9 mouse cellular contexts compared by ENCODE assay signal in the genomic region with DNA sequence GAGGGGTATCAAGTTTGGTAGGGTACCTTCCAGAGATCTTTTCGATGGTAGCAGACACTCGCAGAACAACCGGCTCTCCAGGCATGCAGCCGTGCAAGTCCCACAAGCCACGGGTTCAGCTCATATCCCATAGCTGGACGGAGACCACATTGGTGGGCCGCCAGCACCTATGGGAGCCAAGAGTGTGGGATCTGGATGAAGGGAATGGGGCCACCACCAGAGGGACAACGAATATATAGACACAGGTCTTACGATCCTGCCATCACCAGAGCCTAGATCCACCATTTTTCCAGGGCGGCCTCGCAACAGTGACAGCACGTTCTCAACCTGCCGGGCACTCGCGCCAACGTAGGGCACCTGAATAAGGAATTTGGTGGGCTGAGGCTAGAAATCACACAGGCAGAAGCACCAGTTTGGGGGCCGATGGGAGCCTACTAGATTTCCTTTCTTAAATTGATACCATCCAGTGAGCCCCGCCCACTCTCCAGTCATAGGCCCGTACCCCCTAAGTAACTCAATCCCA. TPM values are rescaled to one million over a fixed set of nuclear protein-coding genes. Genes with fewer than 3 reads are reported as not detected.
DNase-seq lines count a peak whose midpoint lies in the region; ATAC-seq and TF ChIP-seq lines count a peak whose summit lies in the region.
"Had no signal": no experiment of that assay in that cellular context is flagged by ENCODE, and none has a peak within 500 bp of the region (broad histone marks: within the 10 kb centered on the region; RNA-seq: fewer than 3 reads in every experiment).

No protein-coding gene starts in this region.

- TF ChIP-seq CTCF in layer of hippocampus, adult 2 months (conservative IDR thresholded peaks at IDR 0.05): peak; percentile 33
- TF ChIP-seq CTCF in cortical plate, adult 2 months (IDR thresholded peaks at IDR 0.05; ENCODE audit: extremely low read depth, insufficient read depth, low read length): no peak

- peak overlapping the region; percentile 82 for H3K9ac ChIP-seq in hindbrain, embryonic 16.5 days (ENCODE audit: low read depth, low read length)

- H3K4me2 ChIP-seq in hindbrain, embryonic 16.5 days (ENCODE audit: low read length): peak overlapping the region; percentile 67

- WGBS in hindbrain, embryonic 16.5 days: 30% methylated on average over 19 of the region's 19 CpGs

- no peak for TF ChIP-seq POLR2A in cortical plate, adult 2 months (IDR thresholded peaks at IDR 0.05; ENCODE audit: extremely low read depth, insufficient read depth, low read length)

- peak overlapping the region; percentile 88 for H3K4me3 ChIP-seq in layer of hippocampus, adult 2 months
- H3K4me3 ChIP-seq in cortical plate, adult 2 months (ENCODE audit: insufficient read depth, low read length): peak overlapping the region; percentile 75
- H3K4me3 ChIP-seq in hindbrain, embryonic 16.5 days (ENCODE audit: low read length): peak overlapping the region; percentile 73

- 0 out of 2 replicates have a peak, but pooled peaks have one; percentile 1 for ATAC-seq in hindbrain, embryonic 16.5 days

- H3K4me1 ChIP-seq in cortical plate, adult 2 months (ENCODE audit: control insufficient read depth, insufficient read depth, low read length): peaks cover 5% of the 10 kb centered on the region
- H3K4me1 ChIP-seq in hindbrain, embryonic 16.5 days (ENCODE audit: control insufficient read depth, insufficient read depth, low read depth, low read length): peaks cover 29% of the 10 kb centered on the region

- H3K27me3 ChIP-seq in hindbrain, embryonic 16.5 days (replicated peaks; ENCODE audit: control insufficient read depth, insufficient read depth, low read length): peaks cover 3% of the 10 kb centered on the region; the same call in 1 of the 2 replicates

- DNase-seq in layer of hippocampus, adult 2 months (ENCODE audit: low spot score in 2 of 2): no peak
- no peak for DNase-seq in layer of hippocampus, postnatal 36 days
- DNase-seq in neural tube, embryonic 10.5 days (ENCODE audit: extremely low spot score, low spot score): peak; percentile 35
- no peak for DNase-seq in B cell, adult 2 months
- DNase-seq in thymus, postnatal 14 days: no peak
- no peak for DNase-seq in c-Kit-positive CD71-positive TER-119-positive erythroid progenitor cells, embryonic 14.5 days (ENCODE audit: low spot score)

- H3K9me3 ChIP-seq in hindbrain, embryonic 16.5 days (ENCODE audit: control insufficient read depth, low read length): no peaks in the 10 kb centered on the region

- H3K36me3 ChIP-seq in hindbrain, embryonic 16.5 days (ENCODE audit: control insufficient read depth, insufficient read depth, low read length): peaks cover 13% of the 10 kb centered on the region

- H3K27ac ChIP-seq in layer of hippocampus, adult 2 months: peak overlapping the region; percentile 95
- no peak overlapping the region for H3K27ac ChIP-seq in cortical plate, adult 2 months (ENCODE audit: insufficient read depth, low read length)
- H3K27ac ChIP-seq in hindbrain, embryonic 16.5 days (ENCODE audit: low read depth, low read length): peak overlapping the region; percentile 91

RNA-seq across cellular contexts. Expression of a gene that starts 1.3 kb away (rescaled TPM):
- 10 to 100 TPM; 83.0 to 89.3 TPM for total RNA-seq in layer of hippocampus, adult 2 months (2021)
- total RNA-seq in layer of hippocampus, postnatal 36 days (2021): 10 to 100 TPM; 80.7 to 93.1 TPM
- polyA plus RNA-seq in cortical plate, adult 2 months (2012; rRNA removed): 152 and 159 TPM in 2 replicates
- 99.9 and 103 TPM in 2 replicates for polyA plus RNA-seq in hindbrain, embryonic 16.5 days (2015; fragmentation: Nextera tagmentation; extraction: Ambion mirVana)

RNA-seq across cellular contexts. Expression of a gene that starts 4.1 kb away (rescaled TPM):
- 1 to 10 TPM; 1.4 to 1.9 TPM for total RNA-seq in layer of hippocampus, adult 2 months (2021)
- total RNA-seq in layer of hippocampus, postnatal 36 days (2021): under 1 TPM in 1 of 2 experiments, not detected in 1; 0.81 TPM
- 2.3 and 4.0 TPM in 2 replicates for polyA plus RNA-seq in cortical plate, adult 2 months (2012; rRNA removed)
- polyA plus RNA-seq in hindbrain, embryonic 16.5 days (2015; fragmentation: Nextera tagmentation; extraction: Ambion mirVana): 1.6 and 2.2 TPM in 2 replicates
- total RNA-seq: neutrophil, adult 5-6 weeks had no signal

RNA-seq across cellular contexts. Expression of a gene that starts 5.0 kb away (rescaled TPM):
- total RNA-seq in layer of hippocampus, adult 2 months (2021): under 1 TPM; 0.49 to 0.51 TPM
- total RNA-seq in layer of hippocampus, postnatal 36 days (2021): under 1 TPM; 0.20 to 0.25 TPM
- polyA plus RNA-seq in cortical plate, adult 2 months (2012; rRNA removed): 0.17 and 0.52 TPM in 2 replicates
- 0.21 and 0.28 TPM in 2 replicates for polyA plus RNA-seq in hindbrain, embryonic 16.5 days (2015; fragmentation: Nextera tagmentation; extraction: Ambion mirVana)
- total RNA-seq: neutrophil, adult 5-6 weeks had no signal

RNA-seq across cellular contexts. Expression of a gene that starts 5.6 kb away (rescaled TPM):
- total RNA-seq in layer of hippocampus, adult 2 months (2021): 10 to 100 TPM; 76.9 to 80.3 TPM
- 10 to 100 TPM; 73.2 to 85.6 TPM for total RNA-seq in layer of hippocampus, postnatal 36 days (2021)
- 134 and 141 TPM in 2 replicates for polyA plus RNA-seq in cortical plate, adult 2 months (2012; rRNA removed)
- 79.4 and 88.8 TPM in 2 replicates for polyA plus RNA-seq in hindbrain, embryonic 16.5 days (2015; fragmentation: Nextera tagmentation; extraction: Ambion mirVana)

RNA-seq across cellular contexts. Expression of a gene that starts 5.9 kb away (rescaled TPM):
- total RNA-seq in layer of hippocampus, adult 2 months (2021): 100 to 1,000 TPM; 116 to 117 TPM
- total RNA-seq in layer of hippocampus, postnatal 36 days (2021): 100 to 1,000 TPM in 1 of 2 experiments, 10 to 100 TPM in 1; 98.1 to 107 TPM
- polyA plus RNA-seq in cortical plate, adult 2 months (2012; rRNA removed): 230 and 253 TPM in 2 replicates
- polyA plus RNA-seq in hindbrain, embryonic 16.5 days (2015; fragmentation: Nextera tagmentation; extraction: Ambion mirVana): 149 and 169 TPM in 2 replicates
